In genomic region chr6:125137002-125137671, GRCm38 (mm10) we compare ENCODE assay signal across 10 mouse cellular contexts. TPM values are rescaled to one million over a fixed set of nuclear protein-coding genes. Genes with fewer than 3 reads are reported as not detected.
DNase-seq lines count a peak whose midpoint lies in the region; ATAC-seq and TF ChIP-seq lines count a peak whose summit lies in the region.
"Had no signal": no experiment of that assay in that cellular context is flagged by ENCODE, and none has a peak within 500 bp of the region (broad histone marks: within the 10 kb centered on the region; RNA-seq: fewer than 3 reads in every experiment).

No protein-coding gene starts in this region.

- no peaks in the 10 kb centered on the region for H3K27me3 ChIP-seq in embryonic facial prominence, embryonic 11.5 days (ENCODE audit: control insufficient read depth, insufficient read depth, low read length)
- no peaks in the 10 kb centered on the region for H3K27me3 ChIP-seq in midbrain, postnatal 0 days (ENCODE audit: insufficient read depth, low read length)
- H3K27me3 ChIP-seq: Patski had no signal

- peak; percentile 73 for TF ChIP-seq CTCF in midbrain, postnatal 0 days (IDR thresholded peaks at IDR 0.05)

- H3K4me3 ChIP-seq in embryonic facial prominence, embryonic 11.5 days (ENCODE audit: low read depth, low read length) = no peak overlapping the region
- H3K4me3 ChIP-seq in midbrain, postnatal 0 days (ENCODE audit: low read depth, low read length) = no peak overlapping the region

- DNase-seq in cerebellum, postnatal 10 days = peak; percentile 66
- DNase-seq in cerebellum, adult 11 months = no peak
- DNase-seq in layer of hippocampus, adult 9-11 months = peak; percentile 77
- no peak for DNase-seq in layer of hippocampus, adult 9-10 months (ENCODE audit: low spot score)
- DNase-seq in CD4-positive helper T cell, adult 2 months (ENCODE audit: low read depth, low spot score) = peak; percentile 52
- peak; percentile 65 for DNase-seq in embryonic facial prominence, embryonic 11.5 days (ENCODE audit: low spot score)
- peak; percentile 33 for DNase-seq in midbrain, postnatal 0 days (ENCODE audit: low spot score)
- DNase-seq in yolk sac, embryonic 10.5 days (ENCODE audit: low spot score) = no peak

- no peak overlapping the region for H3K9ac ChIP-seq in embryonic facial prominence, embryonic 11.5 days (replicated peaks; ENCODE audit: low read length)
- H3K9ac ChIP-seq in midbrain, postnatal 0 days (replicated peaks; ENCODE audit: low read length, poor library complexity, severe bottlenecking) = no peak overlapping the region

- H3K4me1 ChIP-seq in embryonic facial prominence, embryonic 11.5 days (ENCODE audit: control insufficient read depth, insufficient read depth, low read length) = no peaks in the 10 kb centered on the region
- 0 out of 2 replicates have a peak, but pooled peaks cover 2% of the 10 kb centered on the region for H3K4me1 ChIP-seq in midbrain, postnatal 0 days (ENCODE audit: insufficient read depth, low read length)

- H3K36me3 ChIP-seq in embryonic facial prominence, embryonic 11.5 days (replicated peaks; ENCODE audit: control insufficient read depth, insufficient read depth, low read depth, low read length) = peaks cover 15% of the 10 kb centered on the region
- peaks cover 62% of the 10 kb centered on the region for H3K36me3 ChIP-seq in midbrain, postnatal 0 days (ENCODE audit: insufficient read depth, low read length)

- H3K9me3 ChIP-seq in embryonic facial prominence, embryonic 11.5 days (replicated peaks; ENCODE audit: control insufficient read depth, low read length) = no peaks in the 10 kb centered on the region
- no peaks in the 10 kb centered on the region for H3K9me3 ChIP-seq in midbrain, postnatal 0 days (ENCODE audit: low read length)

- WGBS in embryonic facial prominence, embryonic 11.5 days = 90% methylated on average over 19 of the region's 19 CpGs
- 86% methylated on average over 19 of the region's 19 CpGs for WGBS in midbrain, postnatal 0 days

- ATAC-seq in embryonic facial prominence, embryonic 11.5 days (replicated peaks; ENCODE audit: insufficient number of reproducible peaks, low FRiP score, low TSS enrichment, low read depth) = no peak
- no peak for ATAC-seq in midbrain, postnatal 0 days (ENCODE audit: low FRiP score)
- ATAC-seq: Patski had no signal

- no peak overlapping the region for H3K27ac ChIP-seq in embryonic facial prominence, embryonic 11.5 days (replicated peaks; ENCODE audit: low read depth, low read length)
- no peak overlapping the region for H3K27ac ChIP-seq in midbrain, postnatal 0 days (ENCODE audit: low read depth, low read length)
- H3K27ac ChIP-seq: macrophage had no signal

- H3K4me2 ChIP-seq in embryonic facial prominence, embryonic 11.5 days (ENCODE audit: low read depth, low read length) = no peak overlapping the region
- H3K4me2 ChIP-seq in midbrain, postnatal 0 days (ENCODE audit: low read depth, low read length, poor library complexity, severe bottlenecking) = no peak overlapping the region

RNA-seq across cellular contexts. Expression of gene Nop2, which starts 5.4 kb away (rescaled TPM):
- polyA plus RNA-seq in embryonic facial prominence, embryonic 11.5 days (2014; fragmentation: Nextera tagmentation; extraction: Ambion mirVana) = 66.3 and 69.8 TPM in 2 replicates
- total RNA-seq in midbrain, postnatal 0 days (2014; rRNA removed) = 34.5 and 45.8 TPM in 2 replicates
- 41.4 and 42.6 TPM in 2 replicates for polyA plus RNA-seq in midbrain, postnatal 0 days (2015; fragmentation: Nextera tagmentation; extraction: Ambion mirVana)

RNA-seq across cellular contexts. Expression of gene Iffo1, which starts 7.9 kb away (rescaled TPM):
- polyA plus RNA-seq in embryonic facial prominence, embryonic 11.5 days (2014; fragmentation: Nextera tagmentation; extraction: Ambion mirVana) = 7.0 and 10.3 TPM in 2 replicates
- total RNA-seq in midbrain, postnatal 0 days (2014; rRNA removed) = 33.3 and 33.9 TPM in 2 replicates
- 19.0 and 20.4 TPM in 2 replicates for polyA plus RNA-seq in midbrain, postnatal 0 days (2015; fragmentation: Nextera tagmentation; extraction: Ambion mirVana)

RNA-seq across cellular contexts. Expression of gene Gapdh, which starts 29.1 kb away (rescaled TPM):
- 2,314 and 2,539 TPM in 2 replicates for polyA plus RNA-seq in embryonic facial prominence, embryonic 11.5 days (2014; fragmentation: Nextera tagmentation; extraction: Ambion mirVana)
- 2,678 and 3,049 TPM in 2 replicates for total RNA-seq in midbrain, postnatal 0 days (2014; rRNA removed)
- 1,705 and 1,726 TPM in 2 replicates for polyA plus RNA-seq in midbrain, postnatal 0 days (2015; fragmentation: Nextera tagmentation; extraction: Ambion mirVana)

RNA-seq across cellular contexts. Expression of gene Chd4, which starts 41.4 kb away (rescaled TPM):
- polyA plus RNA-seq in embryonic facial prominence, embryonic 11.5 days (2014; fragmentation: Nextera tagmentation; extraction: Ambion mirVana) = 93.2 and 94.5 TPM in 2 replicates
- 117 and 133 TPM in 2 replicates for total RNA-seq in midbrain, postnatal 0 days (2014; rRNA removed)
- polyA plus RNA-seq in midbrain, postnatal 0 days (2015; fragmentation: Nextera tagmentation; extraction: Ambion mirVana) = 72.9 and 89.1 TPM in 2 replicates

RNA-seq across cellular contexts. Expression of gene Ncapd2, which starts 54.4 kb away (rescaled TPM):
- 135 and 136 TPM in 2 replicates for polyA plus RNA-seq in embryonic facial prominence, embryonic 11.5 days (2014; fragmentation: Nextera tagmentation; extraction: Ambion mirVana)
- total RNA-seq in midbrain, postnatal 0 days (2014; rRNA removed) = 29.8 and 33.7 TPM in 2 replicates
- 18.4 and 21.0 TPM in 2 replicates for polyA plus RNA-seq in midbrain, postnatal 0 days (2015; fragmentation: Nextera tagmentation; extraction: Ambion mirVana)

Comparison
In these comparisons a context has a peak if more than half of its experiments do, and no peak if none do; other contexts are left out.
1. DNase-seq: peak in cerebellum, postnatal 10 days (2 of 2), layer of hippocampus, adult 9-11 months (single experiment), CD4-positive helper T cell, adult 2 months (single experiment), embryonic facial prominence, embryonic 11.5 days (single experiment) and midbrain, postnatal 0 days (single experiment); none in cerebellum, adult 11 months (single experiment), layer of hippocampus, adult 9-10 months (single experiment) and yolk sac, embryonic 10.5 days (single experiment).